Mouse (Mus musculus) testis, adult 2 months (tissue): ENCODE data around the gene Asb8.

Experiments
- CTCF ChIP-seq: fragments of 200-500 bp; IDR thresholded peaks from 2 replicates; pipeline ENCODE4 v1.5.1; 2012; ENCODE audit warnings: low read depth, mild to moderate bottlenecking, inconsistent platforms, low read length, moderate library complexity; ENCODE audit not compliant: control insufficient read depth, insufficient read depth, insufficient replicate concordance
- POLR2A ChIP-seq: fragments of 200-500 bp; IDR thresholded peaks from 2 replicates; pipeline ENCODE4 v1.6.1; 2012; ENCODE audit warnings: low read depth, mild to moderate bottlenecking, inconsistent platforms, low read length, moderate library complexity; ENCODE audit not compliant: control insufficient read depth

DNA sequence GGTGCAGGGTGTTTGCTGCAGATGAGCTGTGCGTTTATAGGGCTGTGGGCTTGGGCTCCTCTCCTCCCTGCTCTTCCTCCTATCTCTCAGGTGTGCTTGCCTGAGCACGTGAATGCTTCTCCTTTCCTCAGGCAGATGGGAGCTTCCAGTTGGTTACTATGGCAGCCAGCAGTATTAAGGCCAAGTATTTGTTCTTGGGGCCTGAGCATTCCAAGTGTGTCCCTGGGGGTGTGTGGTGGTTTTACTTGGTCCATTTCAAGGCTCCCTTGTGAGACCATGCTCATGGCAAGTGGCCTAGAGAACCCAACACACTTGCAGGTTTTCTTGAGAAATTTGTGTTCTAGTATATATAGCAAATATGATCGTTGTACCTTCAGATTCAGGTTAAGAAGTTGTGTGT lies 30.0 kb upstream of the Asb8 start, which contains the start of gene Olfr288:
- no peak for TF ChIP-seq POLR2A
- TF ChIP-seq CTCF = no peak
